Mouse (Mus musculus) E14TG2a.4 (cell line): ENCODE measurements around the gene Chst7.

Source experiments
- H3K27me3 ChIP-seq: 2 replicates; pipeline ENCODE4 v1.6.1; 2014; ENCODE audit warnings: low read length, control low read depth; ENCODE audit not compliant: insufficient read depth
- H3K36me3 ChIP-seq: 2 replicates; pipeline ENCODE4 v1.6.1; 2014; ENCODE audit warnings: low read length, control low read depth; ENCODE audit not compliant: insufficient read depth
- H3K4me1 ChIP-seq: replicated peaks from 2 replicates; pipeline ENCODE4 v1.6.1; 2014; ENCODE audit warnings: low read depth, low read length, control low read depth
- H3K4me3 ChIP-seq: replicated peaks from 2 replicates; pipeline ENCODE4 v1.5.1; 2014; ENCODE audit warnings: mild to moderate bottlenecking, low read length
- H3K9me3 ChIP-seq: 2 replicates; pipeline ENCODE4 v1.6.1; 2014; ENCODE audit warnings: low read length, control low read depth
- CTCF ChIP-seq: conservative IDR thresholded peaks from 2 replicates; pipeline ENCODE4 v1.5.1; 2014; ENCODE audit warnings: low read length
- NANOG ChIP-seq: IDR thresholded peaks from 2 replicates; pipeline ENCODE4 v1.6.1; 2014; ENCODE audit warnings: borderline replicate concordance, low read length, mixed read lengths
- POU5F1 ChIP-seq: IDR thresholded peaks from 2 replicates; pipeline ENCODE4 v1.6.1; 2014; ENCODE audit warnings: low read length, borderline replicate concordance

Gene Chst7

DNA sequence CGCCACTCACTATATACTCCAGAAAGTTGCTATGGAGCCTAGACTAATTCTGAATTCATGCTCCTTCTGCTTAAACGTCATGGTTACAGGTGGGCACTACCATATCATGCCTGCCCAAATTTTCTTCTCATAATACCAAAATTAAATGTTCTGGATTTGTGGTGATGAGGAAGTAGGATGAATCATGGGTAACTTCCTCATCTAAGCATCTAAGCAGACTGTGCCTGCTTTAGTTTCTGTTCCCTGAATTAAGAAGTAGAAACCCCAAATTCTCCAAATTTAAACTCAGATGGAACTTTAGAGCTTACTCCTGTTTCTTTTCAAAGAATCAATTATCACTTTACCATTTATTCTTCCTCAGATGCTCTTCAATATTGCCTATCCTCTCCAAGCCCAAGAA lies 58.4 kb downstream of the Chst7 start:
- no peaks in the 10 kb centered on the region for H3K9me3 ChIP-seq
- H3K36me3 ChIP-seq = no peaks in the 10 kb centered on the region
- TF ChIP-seq CTCF (no peak), POU5F1 (no peak), NANOG (no peak)
- no peaks in the 10 kb centered on the region for H3K4me1 ChIP-seq
- H3K27me3 ChIP-seq = no peaks in the 10 kb centered on the region
- H3K4me3 ChIP-seq = no peak overlapping the region

DNA sequence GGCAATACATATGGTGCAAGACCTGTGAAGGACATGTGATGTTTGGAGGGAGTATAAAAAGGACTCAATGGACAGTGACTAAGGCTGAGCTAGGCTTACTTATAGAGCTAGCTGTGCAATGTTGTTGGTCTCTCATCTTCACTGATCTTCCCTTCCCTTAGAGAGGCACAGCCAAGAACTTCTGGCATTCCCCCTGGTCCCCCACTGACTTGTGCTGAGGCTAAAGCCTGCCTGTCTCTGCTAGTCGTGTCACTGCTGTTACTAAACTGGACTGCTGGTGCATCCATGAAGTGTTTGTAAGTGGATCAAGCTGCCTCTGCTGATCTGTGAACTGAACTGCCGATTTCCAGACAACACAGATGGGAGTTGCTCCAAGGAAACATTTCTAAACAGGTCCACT lies 66.1 kb downstream of the Chst7 start:
- TF ChIP-seq CTCF = no peak
- TF ChIP-seq POU5F1 = no peak
- no peak for TF ChIP-seq NANOG
- H3K4me3 ChIP-seq = no peak overlapping the region

DNA sequence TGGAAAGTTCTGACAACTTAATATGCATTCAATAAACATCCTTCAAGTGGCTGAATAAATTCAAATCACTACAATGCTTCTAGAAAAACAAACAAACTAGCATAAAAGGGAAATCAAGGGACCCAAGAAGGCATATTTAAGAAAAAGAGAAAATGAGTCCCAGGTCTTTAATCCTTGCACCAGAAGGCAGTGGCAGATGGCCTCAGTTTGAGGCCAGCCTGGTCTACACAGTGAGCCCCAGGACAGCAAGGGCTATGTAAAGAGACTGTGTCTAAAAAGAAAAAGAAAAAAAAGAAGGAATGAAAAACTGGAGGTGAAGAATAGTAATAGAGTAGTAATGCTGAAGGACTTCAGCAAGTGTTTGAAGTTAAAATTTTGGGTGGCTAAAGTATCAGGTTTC lies 69.6 kb downstream of the Chst7 start:
- H3K27me3 ChIP-seq = no peaks in the 10 kb centered on the region
- H3K9me3 ChIP-seq = 0 out of 2 replicates have a peak, but pooled peaks cover 3% of the 10 kb centered on the region
- no peak for TF ChIP-seq NANOG
- no peak for TF ChIP-seq POU5F1
- no peak for TF ChIP-seq CTCF
- no peak overlapping the region for H3K4me3 ChIP-seq
- H3K4me1 ChIP-seq = no peaks in the 10 kb centered on the region
- H3K36me3 ChIP-seq = no peaks in the 10 kb centered on the region

More for the DNA sequence above, 66.1 kb downstream of the Chst7 start:
- no peaks in the 10 kb centered on the region for H3K27me3 ChIP-seq
- H3K4me1 ChIP-seq = no peaks in the 10 kb centered on the region
- H3K9me3 ChIP-seq = 0 out of 2 replicates have a peak, but pooled peaks cover 3% of the 10 kb centered on the region
- H3K36me3 ChIP-seq = no peaks in the 10 kb centered on the region

DNA sequence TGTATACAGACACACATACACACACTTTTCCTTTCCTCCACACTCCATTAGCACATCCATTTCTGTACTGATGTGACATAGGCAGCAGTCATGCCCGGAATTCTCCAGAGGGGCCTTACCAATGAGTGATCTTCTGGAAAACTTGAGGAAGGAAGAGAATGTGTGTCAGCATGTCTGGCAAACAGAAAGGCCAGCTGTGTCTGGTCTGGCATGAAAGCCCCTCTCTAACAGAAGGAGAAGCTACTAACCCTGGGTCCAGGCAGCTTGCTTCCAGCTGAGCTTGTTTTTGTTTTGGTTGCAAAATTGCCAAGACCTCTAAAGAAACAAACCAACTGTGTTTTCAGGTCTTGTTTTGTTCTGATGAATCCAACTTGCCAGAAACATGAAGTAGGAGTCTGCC lies 70.1 kb downstream of the Chst7 start:
- no peak overlapping the region for H3K4me3 ChIP-seq
- H3K27me3 ChIP-seq = no peaks in the 10 kb centered on the region
- H3K36me3 ChIP-seq = no peaks in the 10 kb centered on the region
- 0 out of 2 replicates have a peak, but pooled peaks cover 3% of the 10 kb centered on the region for H3K9me3 ChIP-seq
- TF ChIP-seq POU5F1 = no peak
- TF ChIP-seq NANOG = no peak
- H3K4me1 ChIP-seq = no peaks in the 10 kb centered on the region
